ENCODE assay signal across 15 mouse cellular contexts in genomic region chr15:81917201-81917600, GRCm38 (mm10). TPM values are rescaled to one million over a fixed set of nuclear protein-coding genes. Genes with fewer than 3 reads are reported as not detected.
DNase-seq lines count a peak whose midpoint lies in the region; ATAC-seq and TF ChIP-seq lines count a peak whose summit lies in the region.
"Had no signal": no experiment of that assay in that cellular context is flagged by ENCODE, and none has a peak within 500 bp of the region (broad histone marks: within the 10 kb centered on the region; RNA-seq: fewer than 3 reads in every experiment).

No protein-coding gene starts in this region.

- 0 out of 2 replicates have a peak overlapping the region, but pooled peaks have one; percentile 32 for H3K27ac ChIP-seq in kidney, embryonic 15.5 days
- H3K27ac ChIP-seq in kidney, adult 2 months (ENCODE audit: insufficient read depth, low read depth, low read length), result no peak overlapping the region
- peak overlapping the region; percentile 25; the same call in 1 of the 2 replicates for H3K27ac ChIP-seq in liver, embryonic 13.5 days
- no peak overlapping the region for H3K27ac ChIP-seq in liver, postnatal 0 days (ENCODE audit: low read depth)
- H3K27ac ChIP-seq in intestine, embryonic 16.5 days (ENCODE audit: low read length), result no peak overlapping the region
- H3K27ac ChIP-seq: embryonic facial prominence, embryonic 12.5 days; forebrain, embryonic 13.5 days; heart, embryonic 13.5 days; hindbrain, postnatal 0 days had no signal

- no peaks in the 10 kb centered on the region for H3K27me3 ChIP-seq in kidney, embryonic 15.5 days
- H3K27me3 ChIP-seq in kidney, adult 2 months (replicated peaks; ENCODE audit: control insufficient read depth, insufficient read depth, low read length), result no peaks in the 10 kb centered on the region
- H3K27me3 ChIP-seq in liver, embryonic 13.5 days, result no peaks in the 10 kb centered on the region
- no peaks in the 10 kb centered on the region for H3K27me3 ChIP-seq in liver, postnatal 0 days (ENCODE audit: insufficient read depth, low read length)
- no peaks in the 10 kb centered on the region for H3K27me3 ChIP-seq in intestine, embryonic 16.5 days (replicated peaks; ENCODE audit: control insufficient read depth, insufficient read depth, low read length)
- H3K27me3 ChIP-seq: CH12.LX; embryonic facial prominence, embryonic 12.5 days; forebrain, embryonic 13.5 days; heart, embryonic 13.5 days; Patski had no signal

- 61% methylated on average over 12 of the region's 12 CpGs for WGBS in kidney, embryonic 15.5 days
- WGBS in kidney, adult 2 months, result 69% methylated on average over 12 of the region's 12 CpGs
- 89% methylated on average over 12 of the region's 12 CpGs for WGBS in liver, embryonic 13.5 days (ENCODE audit: insufficient replicate concordance)
- WGBS in liver, postnatal 0 days (ENCODE audit: insufficient replicate concordance), result 86% methylated on average over 12 of the region's 12 CpGs
- WGBS in intestine, embryonic 16.5 days, result 91% methylated on average over 12 of the region's 12 CpGs

- H3K4me3 ChIP-seq in kidney, embryonic 15.5 days (replicated peaks), result no peak overlapping the region
- H3K4me3 ChIP-seq in kidney, adult 2 months (ENCODE audit: insufficient read depth, low read depth, low read length), result no peak overlapping the region
- no peak overlapping the region for H3K4me3 ChIP-seq in liver, embryonic 13.5 days (replicated peaks)
- no peak overlapping the region for H3K4me3 ChIP-seq in liver, postnatal 0 days (ENCODE audit: low read depth, low read length)
- no peak overlapping the region for H3K4me3 ChIP-seq in intestine, embryonic 16.5 days (ENCODE audit: low read length)
- H3K4me3 ChIP-seq: embryonic facial prominence, embryonic 12.5 days; forebrain, embryonic 13.5 days; heart, embryonic 13.5 days had no signal

- H3K9ac ChIP-seq in kidney, embryonic 15.5 days, result no peak overlapping the region
- no peak overlapping the region for H3K9ac ChIP-seq in liver, embryonic 13.5 days
- no peak overlapping the region for H3K9ac ChIP-seq in liver, postnatal 0 days (replicated peaks)
- no peak overlapping the region for H3K9ac ChIP-seq in intestine, embryonic 16.5 days (ENCODE audit: low read depth, low read length)
- H3K9ac ChIP-seq: embryonic facial prominence, embryonic 12.5 days; forebrain, embryonic 13.5 days; forebrain, postnatal 0 days; heart, embryonic 13.5 days had no signal

- TF ChIP-seq EP300 in liver, postnatal 0 days (IDR thresholded peaks at IDR 0.05; ENCODE audit: low read depth), result no peak

- H3K4me2 ChIP-seq in kidney, embryonic 15.5 days, result no peak overlapping the region
- no peak overlapping the region for H3K4me2 ChIP-seq in liver, embryonic 13.5 days
- no peak overlapping the region for H3K4me2 ChIP-seq in liver, postnatal 0 days (ENCODE audit: low read depth, low read length)
- H3K4me2 ChIP-seq in intestine, embryonic 16.5 days (ENCODE audit: low read depth, low read length), result no peak overlapping the region
- H3K4me2 ChIP-seq: embryonic facial prominence, embryonic 12.5 days; forebrain, embryonic 13.5 days; heart, embryonic 13.5 days had no signal

- TF ChIP-seq CTCF in kidney, adult 2 months (conservative IDR thresholded peaks at IDR 0.05; ENCODE audit: insufficient read depth, insufficient read length, low read depth, low read length), result no peak
- no peak for TF ChIP-seq CTCF in liver, postnatal 0 days (IDR thresholded peaks at IDR 0.05; ENCODE audit: low read depth)

- peaks cover 61% of the 10 kb centered on the region for H3K36me3 ChIP-seq in kidney, embryonic 15.5 days
- H3K36me3 ChIP-seq in kidney, adult 2 months (ENCODE audit: control insufficient read depth, insufficient read depth, low read length), result no peaks in the 10 kb centered on the region; the same call in 1 of the 2 replicates
- peaks cover 93% of the 10 kb centered on the region for H3K36me3 ChIP-seq in liver, embryonic 13.5 days
- H3K36me3 ChIP-seq in liver, postnatal 0 days (replicated peaks; ENCODE audit: insufficient read depth, low read length), result peaks cover 52% of the 10 kb centered on the region
- peaks cover 29% of the 10 kb centered on the region for H3K36me3 ChIP-seq in intestine, embryonic 16.5 days (ENCODE audit: control insufficient read depth, insufficient read depth, low read length)

- no peaks in the 10 kb centered on the region for H3K9me3 ChIP-seq in kidney, embryonic 15.5 days (replicated peaks)
- no peaks in the 10 kb centered on the region for H3K9me3 ChIP-seq in liver, embryonic 13.5 days (replicated peaks)
- H3K9me3 ChIP-seq in liver, postnatal 0 days (ENCODE audit: low read length), result no peaks in the 10 kb centered on the region
- H3K9me3 ChIP-seq in intestine, embryonic 16.5 days (ENCODE audit: control insufficient read depth, low read length), result no peaks in the 10 kb centered on the region
- H3K9me3 ChIP-seq: embryonic facial prominence, embryonic 12.5 days; forebrain, embryonic 13.5 days; heart, embryonic 13.5 days had no signal

- ATAC-seq in kidney, embryonic 15.5 days (replicated peaks; ENCODE audit: low FRiP score), result no peak
- ATAC-seq in liver, embryonic 13.5 days (ENCODE audit: low read depth), result no peak
- no peak for ATAC-seq in liver, postnatal 0 days
- no peak for ATAC-seq in intestine, embryonic 16.5 days
- ATAC-seq: forebrain, postnatal 0 days; hindbrain, postnatal 0 days had no signal

- 0 out of 2 replicates have a peak, but pooled peaks cover 5% of the 10 kb centered on the region for H3K4me1 ChIP-seq in kidney, embryonic 15.5 days
- peaks cover 6% of the 10 kb centered on the region; the same call in 1 of the 2 replicates for H3K4me1 ChIP-seq in kidney, adult 2 months (ENCODE audit: control insufficient read depth, insufficient read depth, low read length)
- peaks cover 35% of the 10 kb centered on the region for H3K4me1 ChIP-seq in liver, embryonic 13.5 days (replicated peaks)
- H3K4me1 ChIP-seq in liver, postnatal 0 days (ENCODE audit: insufficient read depth), result peaks cover 5% of the 10 kb centered on the region; the same call in 1 of the 2 replicates
- no peaks in the 10 kb centered on the region for H3K4me1 ChIP-seq in intestine, embryonic 16.5 days (ENCODE audit: control insufficient read depth, insufficient read depth, low read length)
- H3K4me1 ChIP-seq: embryonic facial prominence, embryonic 12.5 days; heart, embryonic 13.5 days had no signal

- TF ChIP-seq POLR2A in kidney, adult 2 months (IDR thresholded peaks at IDR 0.05; ENCODE audit: low read depth, low read length), result no peak

- peak; percentile 92 for DNase-seq in heart, adult 11 months
- DNase-seq in heart, adult 8-10 months (ENCODE audit: low spot score), result no peak
- no peak for DNase-seq in kidney, adult 2 months
- DNase-seq in liver, embryonic 13.5 days, result no peak
- no peak for DNase-seq in liver, postnatal 0 days

RNA-seq across cellular contexts. Expression of gene Polr3h, which starts 8.8 kb away (rescaled TPM):
- total RNA-seq in heart, adult 8-10 months (2022), result 10 to 100 TPM in 1 of 4 experiments, 1 to 10 TPM in 3; 7.6 to 10.3 (median 9.6) TPM
- 80.1 and 80.8 TPM in 2 replicates for polyA plus RNA-seq in kidney, embryonic 15.5 days (2015; fragmentation: Nextera tagmentation; extraction: Ambion mirVana)
- polyA plus RNA-seq in kidney, adult 2 months (2012; rRNA removed), result 16.1 and 20.2 TPM in 2 replicates
- polyA plus RNA-seq in liver, embryonic 13.5 days (2015; fragmentation: Nextera tagmentation; extraction: Ambion mirVana), result 77.5 and 82.6 TPM in 2 replicates
- polyA plus RNA-seq in liver, postnatal 0 days (2015; fragmentation: Nextera tagmentation; extraction: Ambion mirVana), result 57.0 and 57.3 TPM in 2 replicates
- 83.9 and 85.0 TPM in 2 replicates for polyA plus RNA-seq in intestine, embryonic 16.5 days (2015; fragmentation: Nextera tagmentation; extraction: Ambion mirVana)

RNA-seq across cellular contexts. Expression of gene Csdc2, which starts 19.4 kb away (rescaled TPM):
- total RNA-seq in heart, adult 8-10 months (2022), result 100 to 1,000 TPM in 1 of 4 experiments, 10 to 100 TPM in 3; 64.7 to 103 (median 72.9) TPM
- 24.7 and 30.7 TPM in 2 replicates for polyA plus RNA-seq in kidney, embryonic 15.5 days (2015; fragmentation: Nextera tagmentation; extraction: Ambion mirVana)
- 5.6 and 6.0 TPM in 2 replicates for polyA plus RNA-seq in kidney, adult 2 months (2012; rRNA removed)
- polyA plus RNA-seq in liver, embryonic 13.5 days (2015; fragmentation: Nextera tagmentation; extraction: Ambion mirVana), result 1.0 and 1.1 TPM in 2 replicates
- polyA plus RNA-seq in liver, postnatal 0 days (2015; fragmentation: Nextera tagmentation; extraction: Ambion mirVana), result 0.52 and 0.59 TPM in 2 replicates
- polyA plus RNA-seq in intestine, embryonic 16.5 days (2015; fragmentation: Nextera tagmentation; extraction: Ambion mirVana), result 11.2 and 12.4 TPM in 2 replicates
- polyA plus RNA-seq: activated CD4-positive, CD25-positive, alpha-beta regulatory T cell, adult 4 months had no signal

RNA-seq across cellular contexts. Expression of gene Pmm1, which starts 43.5 kb away (rescaled TPM):
- total RNA-seq in heart, adult 8-10 months (2022), result 10 to 100 TPM; 25.4 to 39.1 (median 28.2) TPM
- polyA plus RNA-seq in kidney, embryonic 15.5 days (2015; fragmentation: Nextera tagmentation; extraction: Ambion mirVana), result 28.8 and 35.3 TPM in 2 replicates
- 50.7 and 51.4 TPM in 2 replicates for polyA plus RNA-seq in kidney, adult 2 months (2012; rRNA removed)
- 24.7 and 25.0 TPM in 2 replicates for polyA plus RNA-seq in liver, embryonic 13.5 days (2015; fragmentation: Nextera tagmentation; extraction: Ambion mirVana)
- 9.8 and 10.1 TPM in 2 replicates for polyA plus RNA-seq in liver, postnatal 0 days (2015; fragmentation: Nextera tagmentation; extraction: Ambion mirVana)
- polyA plus RNA-seq in intestine, embryonic 16.5 days (2015; fragmentation: Nextera tagmentation; extraction: Ambion mirVana), result 21.5 and 22.1 TPM in 2 replicates

RNA-seq across cellular contexts. Expression of gene Aco2, which starts 45.1 kb away (rescaled TPM):
- 1,000 to 10,000 TPM; 2,119 to 2,448 (median 2,260) TPM for total RNA-seq in heart, adult 8-10 months (2022)
- 216 and 224 TPM in 2 replicates for polyA plus RNA-seq in kidney, embryonic 15.5 days (2015; fragmentation: Nextera tagmentation; extraction: Ambion mirVana)
- 890 and 915 TPM in 2 replicates for polyA plus RNA-seq in kidney, adult 2 months (2012; rRNA removed)
- polyA plus RNA-seq in liver, embryonic 13.5 days (2015; fragmentation: Nextera tagmentation; extraction: Ambion mirVana), result 105 and 122 TPM in 2 replicates
- polyA plus RNA-seq in liver, postnatal 0 days (2015; fragmentation: Nextera tagmentation; extraction: Ambion mirVana), result 86.7 and 87.0 TPM in 2 replicates
- polyA plus RNA-seq in intestine, embryonic 16.5 days (2015; fragmentation: Nextera tagmentation; extraction: Ambion mirVana), result 288 and 307 TPM in 2 replicates

RNA-seq across cellular contexts. Expression of gene Phf5a, which starts 45.5 kb away (rescaled TPM):
- total RNA-seq in heart, adult 8-10 months (2022), result 10 to 100 TPM; 31.9 to 39.3 (median 33.9) TPM
- polyA plus RNA-seq in kidney, embryonic 15.5 days (2015; fragmentation: Nextera tagmentation; extraction: Ambion mirVana), result 159 and 163 TPM in 2 replicates
- 33.5 and 47.4 TPM in 2 replicates for polyA plus RNA-seq in kidney, adult 2 months (2012; rRNA removed)
- polyA plus RNA-seq in liver, embryonic 13.5 days (2015; fragmentation: Nextera tagmentation; extraction: Ambion mirVana), result 132 and 139 TPM in 2 replicates
- polyA plus RNA-seq in liver, postnatal 0 days (2015; fragmentation: Nextera tagmentation; extraction: Ambion mirVana), result 61.5 and 63.0 TPM in 2 replicates
- polyA plus RNA-seq in intestine, embryonic 16.5 days (2015; fragmentation: Nextera tagmentation; extraction: Ambion mirVana), result 119 and 122 TPM in 2 replicates

Comparison
In these comparisons a context has a peak if more than half of its experiments do, and no peak if none do; other contexts are left out.
1. H3K27ac ChIP-seq: peak in kidney, embryonic 15.5 days (single experiment) and liver, embryonic 13.5 days (single experiment); none in kidney, adult 2 months (single experiment), liver, postnatal 0 days (single experiment) and intestine, embryonic 16.5 days (single experiment).